Mouse (Mus musculus): ENCODE data around the gene Nrg4. TPM values are rescaled to one million over a fixed set of nuclear protein-coding genes. Genes with fewer than 3 reads are reported as not detected.

The Nrg4 gene
- polyA plus RNA-seq, 2 experiments, result 0.39 to 1.1 TPM

- no peaks in the 10 kb centered on the region for H3K36me3 ChIP-seq (replicated peaks; ENCODE audit: control insufficient read depth, insufficient read depth, low read depth)
- H3K4me2 ChIP-seq (ENCODE audit: low read depth), result no peak overlapping the region
- no peaks in the 10 kb centered on the region for H3K9me3 ChIP-seq (ENCODE audit: control insufficient read depth, low read length)
- WGBS (ENCODE audit: insufficient replicate concordance), result 37% methylated on average over 5 of the region's 5 CpGs
- no peak overlapping the region for H3K27ac ChIP-seq
- H3K9ac ChIP-seq (replicated peaks), result no peak overlapping the region
- DNase-seq (ENCODE audit: low read depth in 3 of 3, low spot score in 3 of 3) (no peak), ATAC-seq (ENCODE audit: insufficient read depth) (no peak)
- H3K27me3 ChIP-seq (ENCODE audit: control insufficient read depth, insufficient read depth, low read length), result no peaks in the 10 kb centered on the region
- TF ChIP-seq CTCF (IDR thresholded peaks at IDR 0.05; ENCODE audit: low read depth) (no peak), EP300 (IDR thresholded peaks at IDR 0.05; ENCODE audit: low read depth) (no peak)
- H3K4me3 ChIP-seq (ENCODE audit: insufficient read depth in 1 of 2, low read depth in 2 of 2, low read length in 2 of 2), result no peak overlapping the region
- H3K4me1 ChIP-seq (replicated peaks; ENCODE audit: control insufficient read depth in 2 of 2, insufficient read depth in 2 of 2, low read length in 1 of 2), result no peaks in the 10 kb centered on the region
These were observed 18.2 kb downstream of the Nrg4 start for GRCm38 (mm10) chr9:55308455-55308854.

GRCm38 (mm10) chr9:55307557-55307956 lies 19.1 kb downstream of the Nrg4 start:
- DNase-seq (ENCODE audit: low read depth in 3 of 3, low spot score in 3 of 3), result no peak
- Histone ChIP-seq H3K36me3 (replicated peaks; ENCODE audit: control insufficient read depth, insufficient read depth, low read depth) (no peaks in the 10 kb centered on the region), H3K27me3 (ENCODE audit: control insufficient read depth, insufficient read depth, low read length) (no peaks in the 10 kb centered on the region), H3K4me3 (ENCODE audit: insufficient read depth in 1 of 2, low read depth in 2 of 2, low read length in 2 of 2) (no peak overlapping the region), H3K9ac (replicated peaks) (no peak overlapping the region), H3K9me3 (ENCODE audit: control insufficient read depth, low read length) (no peaks in the 10 kb centered on the region), H3K27ac (no peak overlapping the region), H3K4me2 (ENCODE audit: low read depth) (no peak overlapping the region), H3K4me1 (replicated peaks; ENCODE audit: control insufficient read depth in 2 of 2, insufficient read depth in 2 of 2, low read length in 1 of 2) (no peaks in the 10 kb centered on the region)
- WGBS (ENCODE audit: insufficient replicate concordance), result 24% methylated on average over 5 of the region's 5 CpGs
- TF ChIP-seq CTCF (IDR thresholded peaks at IDR 0.05; ENCODE audit: low read depth) (no peak), EP300 (IDR thresholded peaks at IDR 0.05; ENCODE audit: low read depth) (no peak)
- ATAC-seq (ENCODE audit: insufficient read depth), result no peak

GRCm38 (mm10) chr9:55307066-55307465 lies 19.6 kb downstream of the Nrg4 start:
- no peak overlapping the region for H3K4me2 ChIP-seq (ENCODE audit: low read depth)
- WGBS (ENCODE audit: insufficient replicate concordance), result 35% methylated on average over 2 of the region's 2 CpGs
- DNase-seq (ENCODE audit: low read depth in 3 of 3, low spot score in 3 of 3), result no peak
- no peak for ATAC-seq (ENCODE audit: insufficient read depth)
- TF ChIP-seq EP300 (IDR thresholded peaks at IDR 0.05; ENCODE audit: low read depth) (no peak), CTCF (IDR thresholded peaks at IDR 0.05; ENCODE audit: low read depth) (no peak)
- H3K36me3 ChIP-seq (replicated peaks; ENCODE audit: control insufficient read depth, insufficient read depth, low read depth), result no peaks in the 10 kb centered on the region
- H3K9ac ChIP-seq (replicated peaks), result no peak overlapping the region
- H3K27ac ChIP-seq, result no peak overlapping the region
- no peaks in the 10 kb centered on the region for H3K27me3 ChIP-seq (ENCODE audit: control insufficient read depth, insufficient read depth, low read length)
- no peaks in the 10 kb centered on the region for H3K4me1 ChIP-seq (replicated peaks; ENCODE audit: control insufficient read depth in 2 of 2, insufficient read depth in 2 of 2, low read length in 1 of 2)
- no peaks in the 10 kb centered on the region for H3K9me3 ChIP-seq (ENCODE audit: control insufficient read depth, low read length)
- H3K4me3 ChIP-seq (ENCODE audit: insufficient read depth in 1 of 2, low read depth in 2 of 2, low read length in 2 of 2), result no peak overlapping the region

- TF ChIP-seq CTCF (IDR thresholded peaks at IDR 0.05; ENCODE audit: low read depth), result no peak
- no peak for TF ChIP-seq EP300 (IDR thresholded peaks at IDR 0.05; ENCODE audit: low read depth)
- H3K4me2 ChIP-seq (ENCODE audit: low read depth), result no peak overlapping the region
- WGBS (ENCODE audit: insufficient replicate concordance), result 27% methylated on average over 2 of the region's 2 CpGs
- no peak overlapping the region for H3K27ac ChIP-seq
- no peaks in the 10 kb centered on the region for H3K36me3 ChIP-seq (replicated peaks; ENCODE audit: control insufficient read depth, insufficient read depth, low read depth)
- no peaks in the 10 kb centered on the region; the same call in 1 of the 2 replicates for H3K27me3 ChIP-seq (ENCODE audit: control insufficient read depth, insufficient read depth, low read length)
- H3K4me1 ChIP-seq (replicated peaks; ENCODE audit: control insufficient read depth in 2 of 2, insufficient read depth in 2 of 2, low read length in 1 of 2), result no peaks in the 10 kb centered on the region
- DNase-seq (ENCODE audit: low read depth in 3 of 3, low spot score in 3 of 3) (no peak), ATAC-seq (ENCODE audit: insufficient read depth) (no peak)
- no peaks in the 10 kb centered on the region for H3K9me3 ChIP-seq (ENCODE audit: control insufficient read depth, low read length)
- no peak overlapping the region for H3K9ac ChIP-seq (replicated peaks)
- no peak overlapping the region for H3K4me3 ChIP-seq (ENCODE audit: insufficient read depth in 1 of 2, low read depth in 2 of 2, low read length in 2 of 2)
These were observed 30.4 kb downstream of the Nrg4 start for GRCm38 (mm10) chr9:55296221-55296620.

- ATAC-seq (ENCODE audit: insufficient read depth) (no peak), DNase-seq (ENCODE audit: low read depth in 3 of 3, low spot score in 3 of 3) (no peak)
- no peaks in the 10 kb centered on the region for H3K9me3 ChIP-seq (ENCODE audit: control insufficient read depth, low read length)
- no peaks in the 10 kb centered on the region for H3K36me3 ChIP-seq (replicated peaks; ENCODE audit: control insufficient read depth, insufficient read depth, low read depth)
- H3K27ac ChIP-seq, result no peak overlapping the region
- H3K9ac ChIP-seq (replicated peaks), result no peak overlapping the region
- 65% methylated on average over 4 of the region's 4 CpGs for WGBS (ENCODE audit: insufficient replicate concordance)
- H3K27me3 ChIP-seq (ENCODE audit: control insufficient read depth, insufficient read depth, low read length), result no peaks in the 10 kb centered on the region; the same call in 1 of the 2 replicates
- H3K4me2 ChIP-seq (ENCODE audit: low read depth), result no peak overlapping the region
- no peaks in the 10 kb centered on the region for H3K4me1 ChIP-seq (replicated peaks; ENCODE audit: control insufficient read depth in 2 of 2, insufficient read depth in 2 of 2, low read length in 1 of 2)
- TF ChIP-seq EP300 (IDR thresholded peaks at IDR 0.05; ENCODE audit: low read depth) (no peak), CTCF (IDR thresholded peaks at IDR 0.05; ENCODE audit: low read depth) (no peak)
- H3K4me3 ChIP-seq (ENCODE audit: insufficient read depth in 1 of 2, low read depth in 2 of 2, low read length in 2 of 2), result no peak overlapping the region
These were observed 34.7 kb downstream of the Nrg4 start for GRCm38 (mm10) chr9:55291966-55292365.

All from liver, embryonic 14.5 days (tissue).